Mouse (Mus musculus) lung, adult 2 months (tissue): ENCODE data around the gene Rtn1.

Source experiments
- CTCF ChIP-seq: fragments of 200-500 bp; IDR thresholded peaks from 2 replicates; pipeline ENCODE4 v1.5.1; 2011; ENCODE audit warnings: mild to moderate bottlenecking, low read length, control low read depth; ENCODE audit not compliant: insufficient read depth
- POLR2A ChIP-seq: fragments of 200-500 bp; IDR thresholded peaks from 2 replicates; pipeline ENCODE4 v1.6.1; 2011; ENCODE audit warnings: low read depth, mild to moderate bottlenecking, control low read depth, low read length, borderline replicate concordance; ENCODE audit errors: extremely low read depth

DNA sequence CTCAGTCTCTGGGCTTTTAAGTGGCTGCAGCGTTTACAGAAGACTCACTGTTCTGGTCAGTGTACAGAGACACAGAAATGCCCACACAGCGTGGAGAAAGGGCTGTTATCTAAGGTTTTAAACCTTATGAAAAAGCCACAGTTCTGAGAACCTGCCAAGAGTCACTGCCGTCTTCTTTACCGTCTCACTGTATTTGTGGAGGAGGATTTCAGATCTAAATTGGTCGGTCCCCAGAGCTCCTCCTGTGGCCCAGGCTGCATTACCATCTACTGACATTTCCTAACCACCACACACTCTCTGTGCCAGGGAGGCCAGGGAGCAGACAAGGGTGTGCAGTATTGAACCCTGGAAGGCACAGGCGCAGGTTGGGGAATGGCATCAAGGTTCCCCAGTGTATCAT, 151.9 kb downstream of the Rtn1 start:
- TF ChIP-seq CTCF = no peak
- TF ChIP-seq POLR2A = no peak
